Mouse (Mus musculus) kidney, adult 8-10 months (tissue): ENCODE measurements at regions not wholly inside any gene's neighbourhood (a gene's known extent, or its start where the extent isn't known, plus 50 kb on each side); places are given as distances from the start of the nearest gene placed in this dataset.

Experiments used
- DNase-seq, 2 experiments: peaks; one replicate each; pipeline ENCODE4 v3.0.0; 2022

- DNase-seq, result no peak
These were observed 1056.7 kb downstream of the Fam19a2 start for GRCm38 (mm10) chr10:124320191-124321110.

DNA sequence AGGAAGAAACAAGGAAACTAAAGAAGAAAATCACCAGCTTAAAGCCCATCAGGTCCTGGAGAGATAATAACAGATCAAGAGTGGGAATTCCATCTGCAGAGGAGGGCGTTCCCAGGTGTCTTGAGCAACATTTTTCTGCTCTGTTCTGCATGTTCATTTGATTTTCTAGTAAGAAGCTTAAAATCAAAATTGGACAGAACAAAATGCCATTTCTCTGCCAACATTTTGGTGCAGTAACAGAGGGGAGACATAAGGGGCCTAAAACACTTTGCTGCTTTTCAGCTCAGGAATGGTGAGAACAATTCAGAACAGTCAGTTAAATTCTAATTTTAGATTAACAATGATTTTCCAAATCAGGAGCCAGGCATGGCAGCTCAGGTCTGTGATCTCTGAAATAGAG lies 1056.8 kb downstream of the Slc16a7 start:
- DNase-seq, result no peak

GRCm38 (mm10) chr10:124338923-124339322 lies 1050.3 kb downstream of the Slc16a7 start:
- no peak for DNase-seq

DNA sequence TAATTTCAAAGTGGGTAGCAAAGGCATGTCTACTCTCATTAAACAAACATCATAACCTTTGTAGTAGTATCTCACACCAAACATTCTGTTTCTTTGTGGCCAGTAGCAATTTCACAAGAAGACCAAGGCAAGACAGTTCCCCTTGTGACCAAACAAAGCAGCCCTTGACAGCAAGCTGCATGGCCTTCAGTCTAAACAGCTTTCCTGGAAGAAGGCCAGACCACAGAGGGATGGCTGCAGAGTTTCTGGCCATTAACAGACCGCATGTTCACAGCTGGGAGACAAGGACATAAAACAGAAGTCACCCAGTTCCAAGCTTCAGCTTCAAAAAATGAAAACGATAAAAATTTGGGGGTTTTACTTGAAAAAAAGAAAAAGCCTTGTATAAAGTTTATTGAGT lies 1040.0 kb downstream of the Slc16a7 start:
- no peak for DNase-seq

GRCm38 (mm10) chr10:124362795-124363194 lies 1026.5 kb downstream of the Slc16a7 start:
- DNase-seq, result no peak

DNA sequence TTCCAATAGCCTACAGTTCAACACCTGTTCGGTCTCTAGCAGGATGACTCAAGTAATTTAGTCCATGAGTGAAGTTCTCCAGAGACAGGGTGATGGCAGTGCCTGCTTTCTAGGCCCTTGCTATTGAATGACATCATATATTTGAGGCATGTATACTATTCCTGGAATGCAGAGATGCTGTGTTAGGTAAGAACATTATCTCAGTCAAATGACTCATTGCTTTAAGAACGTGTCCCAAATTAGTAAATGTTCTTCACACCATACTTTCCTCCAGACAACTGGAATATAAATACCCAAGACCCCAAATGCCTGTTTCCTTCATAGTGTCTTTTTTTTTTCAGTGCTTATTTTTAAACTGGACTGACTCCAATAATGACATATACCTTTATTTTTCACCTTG lies 1018.3 kb downstream of the Slc16a7 start:
- no peak for DNase-seq

GRCm38 (mm10) chr10:124402647-124403046 lies 986.6 kb downstream of the Slc16a7 start:
- no peak for DNase-seq

DNA sequence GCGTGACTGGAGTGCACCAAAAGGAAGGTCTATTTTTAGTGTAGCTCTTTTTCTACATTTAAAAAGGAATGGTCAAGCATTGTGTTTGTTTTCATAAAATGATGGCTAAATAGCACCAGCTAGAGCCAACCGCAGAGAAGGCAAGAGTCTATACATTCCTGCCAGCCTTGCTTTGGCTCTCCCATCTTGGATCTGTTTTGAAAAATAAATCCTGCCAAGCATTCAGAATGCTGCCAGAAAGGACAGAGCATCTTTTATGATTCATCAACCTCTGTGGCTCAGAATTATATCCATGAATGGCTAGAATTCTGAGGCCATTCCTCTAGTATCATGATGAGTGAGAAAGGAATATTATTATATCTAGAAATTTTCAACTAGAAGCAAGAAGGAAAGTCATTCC lies 979.6 kb downstream of the Slc16a7 start:
- no peak for DNase-seq

- no peak for DNase-seq
These were observed 972.7 kb downstream of the Slc16a7 start for GRCm38 (mm10) chr10:124416531-124416930.

DNA sequence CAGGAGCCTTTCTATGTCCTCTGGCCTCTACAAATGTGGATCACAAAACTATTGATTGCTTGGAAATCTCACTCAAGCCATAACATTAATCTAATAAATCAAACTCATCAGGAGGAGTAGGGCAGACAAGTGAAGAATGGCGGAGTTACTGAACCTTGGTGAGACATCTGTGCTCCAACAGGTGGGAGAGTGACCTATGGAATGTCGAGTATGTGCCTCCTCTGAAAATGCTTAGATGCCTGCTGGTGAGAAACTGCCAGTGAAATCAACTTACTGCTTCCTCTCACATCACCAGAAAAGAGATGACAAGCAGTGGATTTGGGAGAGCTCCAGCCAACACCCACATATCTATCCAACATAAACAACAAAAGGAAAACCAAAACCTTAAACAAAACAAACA lies 965.8 kb downstream of the Slc16a7 start:
- no peak for DNase-seq
